Mouse (Mus musculus) CH12.LX (cell line): ENCODE results near the gene Pla2g2c. TPM values are rescaled to one million over a fixed set of nuclear protein-coding genes. Genes with fewer than 3 reads are reported as not detected.

ENCODE experiments used
- DNase-seq: peaks from one replicate; pipeline ENCODE4 v3.0.0-alpha.2; 2013; ENCODE audit errors: extremely low read depth
- H3K27ac ChIP-seq: 2 replicates; pipeline ENCODE4 v1.5.1; 2012; ENCODE audit warnings: low read depth, mild to moderate bottlenecking, control low read depth, moderate library complexity; ENCODE audit not compliant: insufficient read depth
- H3K27me3 ChIP-seq: replicated peaks from 2 replicates; pipeline ENCODE3; 2012; ENCODE audit warnings: inconsistent platforms
- H3K36me3 ChIP-seq, 2 experiments: replicated peaks in 1 of 2; 2 replicates each; pipeline versions ENCODE3 to v1.6.1; 2012; ENCODE audit warnings: inconsistent platforms in 1 of 2, low read length in 1 of 2, mild to moderate bottlenecking in 1 of 2, mixed read lengths in 1 of 2, moderate library complexity in 1 of 2; ENCODE audit not compliant: control insufficient read depth in 1 of 2, insufficient read depth in 1 of 2
- H3K4me1 ChIP-seq, 2 experiments: 2 replicates each; pipeline ENCODE4 v1.6.1; 2012; ENCODE audit warnings: inconsistent platforms in 1 of 2, moderate library complexity in 1 of 2; ENCODE audit not compliant: insufficient read depth in 2 of 2, control insufficient read depth in 1 of 2
- H3K4me2 ChIP-seq: 2 replicates; pipeline ENCODE4 v1.6.1; 2012; ENCODE audit warnings: low read depth, mild to moderate bottlenecking, control low read depth; ENCODE audit not compliant: poor library complexity, insufficient read depth, severe bottlenecking
- H3K4me3 ChIP-seq, 3 experiments: fragments of 150-350 bp in 1 of 3; sonication (generic) in 1 of 3; replicated peaks in 1 of 3; 2 replicates each; pipeline versions ENCODE3 to v1.5.1; 2011 to 2012; ENCODE audit warnings: low read depth in 2 of 3, low read length in 2 of 3, mild to moderate bottlenecking in 2 of 3, moderate library complexity in 2 of 3, control low read depth in 1 of 3, improper control_type of control experiment in 1 of 3, inconsistent platforms in 1 of 3, mixed read lengths in 1 of 3; ENCODE audit not compliant: poor library complexity in 1 of 3
- H3K79me2 ChIP-seq: replicated peaks from 2 replicates; pipeline ENCODE4 v1.6.1; 2012; ENCODE audit warnings: mild to moderate bottlenecking, moderate library complexity; ENCODE audit not compliant: control insufficient read depth, poor library complexity, insufficient read depth, severe bottlenecking; ENCODE audit errors: extremely low read depth
- H3K9ac ChIP-seq: 2 replicates; pipeline ENCODE4 v1.6.1; 2012; ENCODE audit warnings: low read depth, mild to moderate bottlenecking, control low read depth, moderate library complexity; ENCODE audit not compliant: insufficient read depth
- H3K9me3 ChIP-seq: replicated peaks from 2 replicates; pipeline ENCODE3; 2012; ENCODE audit warnings: low read length, inconsistent platforms, mixed read lengths
- CHD1 ChIP-seq: IDR thresholded peaks from 2 replicates; pipeline ENCODE4 v1.6.1; 2012; ENCODE audit warnings: low read depth, low read length, improper control_type of control experiment, inconsistent platforms
- CHD2 ChIP-seq: IDR thresholded peaks from 2 replicates; pipeline ENCODE4 v1.6.1; 2011; ENCODE audit warnings: low read length, improper control_type of control experiment
- CTCF ChIP-seq, 2 experiments: IDR thresholded peaks in 1 of 2; conservative IDR thresholded peaks in 1 of 2; 2 replicates each; pipeline ENCODE4 v1.5.1; 2011 to 2012; ENCODE audit warnings: low read depth in 2 of 2, low read length in 2 of 2, improper control_type of control experiment in 1 of 2, inconsistent platforms in 1 of 2, mild to moderate bottlenecking in 1 of 2, moderate library complexity in 1 of 2
- E2F4 ChIP-seq: IDR thresholded peaks from 2 replicates; pipeline ENCODE4 v1.6.1; 2011; ENCODE audit warnings: low read depth, low read length, improper control_type of control experiment; ENCODE audit not compliant: insufficient replicate concordance
- ELF1 ChIP-seq: IDR thresholded peaks from 2 replicates; pipeline ENCODE4 v1.6.1; 2014; ENCODE audit warnings: low read depth, mild to moderate bottlenecking, inconsistent platforms, low read length, improper control_type of control experiment
- IRF4 ChIP-seq: IDR thresholded peaks from 2 replicates; pipeline ENCODE4 v1.6.1; 2014; ENCODE audit warnings: low read depth, mild to moderate bottlenecking, inconsistent platforms, low read length, improper control_type of control experiment
- MAFK ChIP-seq: IDR thresholded peaks from 2 replicates; pipeline ENCODE4 v1.6.1; 2011; ENCODE audit warnings: low read length, improper control_type of control experiment; ENCODE audit not compliant: insufficient replicate concordance
- MAZ ChIP-seq: IDR thresholded peaks from 2 replicates; pipeline ENCODE4 v1.6.1; 2012; ENCODE audit warnings: low read depth, mild to moderate bottlenecking, inconsistent platforms, low read length, improper control_type of control experiment, moderate library complexity
- MYC ChIP-seq: IDR thresholded peaks from 2 replicates; pipeline ENCODE4 v1.6.1; 2011; ENCODE audit warnings: low read depth, mild to moderate bottlenecking, improper control_type of control experiment, low read length
- NRF1 ChIP-seq: IDR thresholded peaks from 2 replicates; pipeline ENCODE4 v1.6.1; 2014; ENCODE audit warnings: low read depth, mild to moderate bottlenecking, inconsistent platforms, low read length, improper control_type of control experiment, moderate library complexity
- PAX5 ChIP-seq: IDR thresholded peaks from 2 replicates; pipeline ENCODE4 v1.6.1; 2012; ENCODE audit warnings: low read length, inconsistent platforms, mixed read lengths
- POLR2A ChIP-seq: IDR thresholded peaks from 2 replicates; pipeline ENCODE4 v1.6.1; 2011; ENCODE audit warnings: low read depth, mild to moderate bottlenecking, improper control_type of control experiment, low read length
- POLR2AphosphoS2 ChIP-seq: IDR thresholded peaks from 2 replicates; pipeline ENCODE4 v1.6.1; 2011; ENCODE audit warnings: low read depth, low read length, improper control_type of control experiment
- RAD21 ChIP-seq: IDR thresholded peaks from 2 replicates; pipeline ENCODE4 v1.6.1; 2011; ENCODE audit warnings: low read depth, mild to moderate bottlenecking, low read length, improper control_type of control experiment, moderate library complexity
- RCOR1 ChIP-seq: conservative IDR thresholded peaks from 2 replicates; pipeline ENCODE4 v1.6.1; 2012; ENCODE audit warnings: low read depth, mild to moderate bottlenecking, inconsistent platforms, low read length, improper control_type of control experiment
- SIN3A ChIP-seq: IDR thresholded peaks from 2 replicates; pipeline ENCODE4 v1.6.1; 2012; ENCODE audit warnings: low read length, improper control_type of control experiment, inconsistent platforms
- SMC3 ChIP-seq: IDR thresholded peaks from 2 replicates; pipeline ENCODE4 v1.6.1; 2011; ENCODE audit warnings: low read depth, low read length, improper control_type of control experiment
- TCF12 ChIP-seq: IDR thresholded peaks from 2 replicates; pipeline ENCODE4 v1.6.1; 2014; ENCODE audit warnings: low read depth, mild to moderate bottlenecking, inconsistent platforms, low read length, improper control_type of control experiment
- USF1 ChIP-seq: IDR thresholded peaks from 2 replicates; pipeline ENCODE4 v1.6.1; 2014; ENCODE audit warnings: low read depth, mild to moderate bottlenecking, inconsistent platforms, low read length, improper control_type of control experiment
- ZC3H11A ChIP-seq: IDR thresholded peaks from 2 replicates; pipeline ENCODE4 v1.6.1; 2012; ENCODE audit warnings: low read depth, mild to moderate bottlenecking, inconsistent platforms, low read length, improper control_type of control experiment
- ZMIZ1 ChIP-seq: IDR thresholded peaks from 2 replicates; pipeline ENCODE4 v1.6.1; 2012; ENCODE audit warnings: low read depth, mild to moderate bottlenecking, inconsistent platforms, low read length, improper control_type of control experiment
- ZNF384 ChIP-seq: IDR thresholded peaks from 2 replicates; pipeline ENCODE4 v1.6.1; 2012; ENCODE audit warnings: low read depth, low read length, improper control_type of control experiment, inconsistent platforms
- dilution Hi-C: fragments of 300-500 bp; cut with MboI; formaldehyde crosslinking; loops from 2 replicates; pipeline ENCODE4 v1.14.3; 2020; ENCODE audit warnings: low sequenced_read_pairs; ENCODE audit not compliant: extremely low pct_unique_long_range_greater_than_20kb, extremely low pct_ligation_motif_present
- in situ Hi-C: fragments of 300-500 bp; cut with MboI; formaldehyde crosslinking; loops from 3 replicates; pipeline ENCODE4 v1.14.3; 2019; ENCODE audit warnings: low sequenced_read_pairs, low pct_ligation_motif_present, low pct_unique_long_range_greater_than_20kb, mixed read lengths
- polyA plus RNA-seq: library from polyadenylated mRNA; unstranded; fragments of >175 nt; gene quantifications from 2 replicates; pipeline ENCODE4 v1.2.1, GENCODE M21; 2012; ENCODE audit warnings: low read depth; ENCODE audit not compliant: insufficient read length
- total RNA-seq, 2 experiments: library from RNA; depleted of rRNA; stranded (reverse); fragments of 300-350 nt in 1 of 2; fragments of >200 nt in 1 of 2; gene quantifications; 2 replicates each; pipeline ENCODE4 v1.2.3; 2012 to 2014

The Pla2g2c gene
- total and polyA plus RNA-seq, 3 experiments: not detected

DNA sequence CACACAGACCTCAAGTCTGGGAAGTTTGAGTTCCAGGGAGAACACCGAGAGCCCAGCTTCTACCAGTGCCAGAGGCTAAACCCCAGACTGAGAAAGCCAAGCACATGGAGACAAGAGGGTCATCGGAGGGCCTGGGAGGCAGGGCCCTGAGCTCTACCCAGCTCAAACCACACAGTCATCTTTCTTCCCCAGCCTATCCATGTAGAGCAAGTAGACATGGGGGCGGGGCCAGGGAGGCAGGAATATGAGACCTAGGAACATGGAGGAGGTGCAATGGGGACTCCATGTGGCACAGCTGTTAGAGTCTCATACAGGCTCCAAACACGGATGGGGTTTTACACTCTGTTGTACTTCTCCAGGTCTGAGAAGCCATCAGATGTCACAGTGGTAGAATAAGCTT lies 21.3 kb downstream of the Pla2g2c start:
- Histone ChIP-seq H3K4me3 (no peak overlapping the region), H3K9ac (no peak overlapping the region), H3K4me2 (no peak overlapping the region), H3K9me3 (peaks cover 5% of the 10 kb centered on the region), H3K36me3 (no peaks in the 10 kb centered on the region), H3K79me2 (no peaks in the 10 kb centered on the region), H3K27me3 (peaks cover 93% of the 10 kb centered on the region), H3K4me1 (no peaks in the 10 kb centered on the region), H3K27ac (no peak overlapping the region)
- TF ChIP-seq ZMIZ1 (no peak), NRF1 (no peak), POLR2A (no peak), ZNF384 (no peak), IRF4 (no peak), RAD21 (no peak), CHD1 (no peak), MYC (no peak), PAX5 (no peak), E2F4 (no peak), USF1 (no peak), MAFK (no peak), TCF12 (no peak), SMC3 (no peak), ZC3H11A (no peak)
- dilution Hi-C loops (no loop called here), in situ Hi-C loops (loop anchor here (5.0 to 10.0 kb wide), 2 partner anchors 41 to 109 kb away; no protein-coding TSS in a partner anchor)
- no peak for DNase-seq

DNA sequence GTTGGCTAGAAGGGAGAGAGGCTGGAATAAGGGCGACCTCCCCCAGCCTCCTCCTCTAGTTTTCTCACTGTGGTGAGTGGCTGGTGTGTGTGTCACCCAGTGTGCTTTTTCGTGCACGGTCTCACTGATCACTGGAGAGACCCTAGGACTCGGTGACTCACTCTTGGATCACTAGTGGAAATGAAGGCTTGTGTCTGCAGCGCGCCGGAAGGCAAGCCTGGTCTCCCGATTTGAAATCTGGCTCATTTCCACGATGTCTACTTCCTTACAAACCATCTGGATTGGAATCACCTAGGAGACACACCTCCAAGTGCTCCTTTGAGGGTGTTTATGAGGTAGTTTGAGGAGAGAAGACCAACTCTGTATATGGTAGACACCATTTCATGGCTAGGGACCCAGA lies 22.3 kb downstream of the Pla2g2c start:
- DNase-seq: no peak
- in situ Hi-C loops: loop anchor here (5.0 to 10.0 kb wide), 2 partner anchors 40 to 108 kb away; no protein-coding TSS in a partner anchor
- H3K79me2 ChIP-seq: no peaks in the 10 kb centered on the region
- no peak overlapping the region for H3K4me3 ChIP-seq
- TF ChIP-seq ZNF384 (no peak), SIN3A (no peak), ZMIZ1 (no peak), MYC (no peak), MAZ (no peak), CHD2 (no peak), CTCF (conservative IDR thresholded peaks at IDR 0.05 in 1 of 2, IDR thresholded peaks at IDR 0.05 in 1 of 2; ENCODE audit: low read depth in 2 of 2, low read length in 2 of 2) (no peak), ELF1 (no peak), RCOR1 (no peak), POLR2AphosphoS2 (no peak), MAFK (no peak), SMC3 (no peak), IRF4 (no peak), E2F4 (no peak)
- H3K4me2 ChIP-seq: no peak overlapping the region
- H3K9me3 ChIP-seq: no peaks in the 10 kb centered on the region
- H3K27ac ChIP-seq: no peak overlapping the region
- no peak overlapping the region for H3K9ac ChIP-seq
- no peaks in the 10 kb centered on the region for H3K36me3 ChIP-seq
- dilution Hi-C loops: no loop called here
- peaks cover 90% of the 10 kb centered on the region for H3K27me3 ChIP-seq
- no peaks in the 10 kb centered on the region for H3K4me1 ChIP-seq
